Mouse (Mus musculus) hindbrain, embryonic 13.5 days (tissue): ENCODE measurements around the gene Padi6. TPM values are rescaled to one million over a fixed set of nuclear protein-coding genes. Genes with fewer than 3 reads are reported as not detected.

ENCODE experiments used
- ATAC-seq: fragments of 200-750 bp; cut with Nextera tagmentation; 2 replicates; pipeline ENCODE4 v1.8.0; 2017; ENCODE audit warnings: moderate TSS enrichment; ENCODE audit not compliant: low FRiP score
- H3K27ac ChIP-seq: fragments of 300-500 bp; sonication (generic); 2 replicates; pipeline ENCODE4 v1.5.1; 2015; ENCODE audit warnings: inconsistent platforms, mild to moderate bottlenecking, moderate library complexity
- H3K27me3 ChIP-seq: fragments of 300-500 bp; sonication (generic); 2 replicates; pipeline ENCODE4 v1.6.1; 2015; ENCODE audit warnings: mild to moderate bottlenecking, inconsistent platforms
- H3K36me3 ChIP-seq: fragments of 300-500 bp; sonication (generic); 2 replicates; pipeline ENCODE4 v1.6.1; 2015; ENCODE audit warnings: mild to moderate bottlenecking, inconsistent platforms
- H3K4me1 ChIP-seq: fragments of 300-500 bp; sonication (generic); replicated peaks from 2 replicates; pipeline ENCODE4 v1.6.1; 2015; ENCODE audit warnings: inconsistent platforms
- H3K4me2 ChIP-seq: fragments of 300-500 bp; sonication (generic); 2 replicates; pipeline ENCODE4 v1.6.1; 2015; ENCODE audit warnings: inconsistent platforms, mild to moderate bottlenecking, moderate library complexity
- H3K4me3 ChIP-seq: fragments of 300-500 bp; sonication (generic); 2 replicates; pipeline ENCODE4 v1.5.1; 2015; ENCODE audit warnings: mild to moderate bottlenecking, inconsistent platforms
- H3K9ac ChIP-seq: fragments of 300-500 bp; sonication (generic); 2 replicates; pipeline ENCODE4 v1.6.1; 2015; ENCODE audit warnings: mild to moderate bottlenecking, inconsistent platforms
- H3K9me3 ChIP-seq: fragments of 300-500 bp; sonication (generic); 2 replicates; pipeline ENCODE4 v1.6.1; 2016; ENCODE audit warnings: inconsistent platforms
- WGBS: fragments of 180-500 bp; shearing (Covaris S2); methylation state at CpG from one replicate; pipeline ENCODE4 v1.1.7; 2015; 5-methylcytosine and 5-hydroxymethylcytosine counted together
- polyA plus RNA-seq: library from polyadenylated mRNA; unstranded; fragments of >200 nt; fragmentation: Nextera tagmentation; extraction: Ambion mirVana; gene quantifications from 2 replicates; pipeline ENCODE4 v1.2.1, GENCODE M21; 2015

Gene Padi6
- polyA plus RNA-seq, 1 experiment from 2014 or later: not detected

- Histone ChIP-seq H3K9me3 (no peaks in the 10 kb centered on the region), H3K36me3 (peaks cover 92% of the 10 kb centered on the region), H3K4me1 (peaks cover 12% of the 10 kb centered on the region), H3K9ac (no peak overlapping the region), H3K27ac (no peak overlapping the region), H3K4me2 (no peak overlapping the region), H3K4me3 (no peak overlapping the region), H3K27me3 (no peaks in the 10 kb centered on the region)
- 98% methylated on average over 9 of the region's 9 CpGs for WGBS
- no peak for ATAC-seq
These were observed 24.0 kb downstream of the Padi6 start for GRCm38 (mm10) chr4:140718436-140718835.

- H3K27me3 ChIP-seq: no peaks in the 10 kb centered on the region
- H3K4me2 ChIP-seq: no peak overlapping the region
- H3K9ac ChIP-seq: peak overlapping the region; percentile 19; the same call in 1 of the 2 replicates
- H3K4me1 ChIP-seq: peaks cover 22% of the 10 kb centered on the region
- H3K4me3 ChIP-seq: no peak overlapping the region
- no peaks in the 10 kb centered on the region for H3K9me3 ChIP-seq
- H3K27ac ChIP-seq: no peak overlapping the region
- no peak for ATAC-seq
- H3K36me3 ChIP-seq: peaks cover 94% of the 10 kb centered on the region
- 90% methylated on average over 11 of the region's 11 CpGs for WGBS
These were observed 25.4 kb downstream of the Padi6 start for GRCm38 (mm10) chr4:140716994-140717393.

GRCm38 (mm10) chr4:140714586-140714985 lies 27.9 kb downstream of the Padi6 start:
- H3K36me3 ChIP-seq: peaks cover 93% of the 10 kb centered on the region
- no peak for ATAC-seq
- WGBS: 80% methylated on average over 5 of the region's 5 CpGs

GRCm38 (mm10) chr4:140713480-140714365 lies 28.7 kb downstream of the Padi6 start:
- Histone ChIP-seq H3K9me3 (no peaks in the 10 kb centered on the region), H3K27me3 (no peaks in the 10 kb centered on the region), H3K36me3 (peaks cover 93% of the 10 kb centered on the region), H3K4me1 (peaks cover 26% of the 10 kb centered on the region), H3K4me2 (no peak overlapping the region), H3K9ac (0 out of 2 replicates have a peak overlapping the region, but pooled peaks have one; percentile 39), H3K27ac (peak overlapping the region; percentile 65), H3K4me3 (no peak overlapping the region)
- 31% methylated on average over 29 of the region's 29 CpGs for WGBS
- ATAC-seq: peak; percentile 84

More at GRCm38 (mm10) chr4:140714586-140714985, 27.9 kb downstream of the Padi6 start:
- H3K4me3 ChIP-seq: no peak overlapping the region
- peak overlapping the region; percentile 65 for H3K27ac ChIP-seq
- no peaks in the 10 kb centered on the region for H3K27me3 ChIP-seq
- 0 out of 2 replicates have a peak overlapping the region, but pooled peaks have one; percentile 1 for H3K4me2 ChIP-seq
- H3K9me3 ChIP-seq: no peaks in the 10 kb centered on the region
- H3K9ac ChIP-seq: no peak overlapping the region
- H3K4me1 ChIP-seq: peaks cover 22% of the 10 kb centered on the region

- Histone ChIP-seq H3K9ac (no peak overlapping the region), H3K36me3 (peaks cover 88% of the 10 kb centered on the region), H3K4me1 (peaks cover 48% of the 10 kb centered on the region), H3K9me3 (no peaks in the 10 kb centered on the region), H3K4me2 (no peak overlapping the region), H3K27me3 (no peaks in the 10 kb centered on the region), H3K27ac (no peak overlapping the region), H3K4me3 (no peak overlapping the region)
- ATAC-seq: no peak
- WGBS: 84% methylated on average over 5 of the region's 5 CpGs
These were observed 31.1 kb downstream of the Padi6 start for GRCm38 (mm10) chr4:140711360-140711759.

- Histone ChIP-seq H3K27ac (no peak overlapping the region), H3K27me3 (no peaks in the 10 kb centered on the region), H3K9ac (no peak overlapping the region), H3K4me3 (no peak overlapping the region), H3K9me3 (no peaks in the 10 kb centered on the region), H3K36me3 (peaks cover 88% of the 10 kb centered on the region), H3K4me2 (no peak overlapping the region), H3K4me1 (peaks cover 54% of the 10 kb centered on the region)
- ATAC-seq: no peak
- WGBS: 75% methylated on average over 10 of the region's 10 CpGs
These were observed 31.7 kb downstream of the Padi6 start for GRCm38 (mm10) chr4:140710781-140711180.

GRCm38 (mm10) chr4:140709617-140710016 lies 32.8 kb downstream of the Padi6 start:
- no peak for ATAC-seq
- Histone ChIP-seq H3K36me3 (peaks cover 84% of the 10 kb centered on the region), H3K4me2 (no peak overlapping the region), H3K9me3 (no peaks in the 10 kb centered on the region), H3K9ac (0 out of 2 replicates have a peak overlapping the region, but pooled peaks have one; percentile 24), H3K4me3 (no peak overlapping the region), H3K27me3 (no peaks in the 10 kb centered on the region), H3K27ac (no peak overlapping the region), H3K4me1 (peaks cover 65% of the 10 kb centered on the region)
- 87% methylated on average over 10 of the region's 10 CpGs for WGBS

- H3K9me3 ChIP-seq: no peaks in the 10 kb centered on the region
- no peak overlapping the region for H3K4me2 ChIP-seq
- peaks cover 65% of the 10 kb centered on the region for H3K4me1 ChIP-seq
- H3K27me3 ChIP-seq: no peaks in the 10 kb centered on the region
- H3K9ac ChIP-seq: no peak overlapping the region
- peak overlapping the region; percentile 61; the same call in 1 of the 2 replicates for H3K27ac ChIP-seq
- peaks cover 78% of the 10 kb centered on the region for H3K36me3 ChIP-seq
- no peak for ATAC-seq
- WGBS: 77% methylated on average over 7 of the region's 7 CpGs
- H3K4me3 ChIP-seq: no peak overlapping the region
These were observed 33.3 kb downstream of the Padi6 start for GRCm38 (mm10) chr4:140709111-140709510.

- 85% methylated on average over 18 of the region's 18 CpGs for WGBS
- peaks cover 74% of the 10 kb centered on the region for H3K36me3 ChIP-seq
- H3K9me3 ChIP-seq: no peaks in the 10 kb centered on the region
- H3K4me3 ChIP-seq: no peak overlapping the region
- no peak overlapping the region for H3K4me2 ChIP-seq
- ATAC-seq: no peak
- H3K27me3 ChIP-seq: no peaks in the 10 kb centered on the region
- peak overlapping the region; percentile 61; the same call in 1 of the 2 replicates for H3K27ac ChIP-seq
- H3K9ac ChIP-seq: no peak overlapping the region
- H3K4me1 ChIP-seq: peaks cover 65% of the 10 kb centered on the region
These were observed 34.0 kb downstream of the Padi6 start for GRCm38 (mm10) chr4:140708297-140708927.

GRCm38 (mm10) chr4:140707615-140708014 lies 34.8 kb downstream of the Padi6 start:
- Histone ChIP-seq H3K9ac (peak overlapping the region; percentile 46; the same call in 1 of the 2 replicates), H3K4me3 (no peak overlapping the region), H3K9me3 (no peaks in the 10 kb centered on the region), H3K27me3 (no peaks in the 10 kb centered on the region), H3K27ac (peak overlapping the region; percentile 48; the same call in 1 of the 2 replicates), H3K4me1 (peaks cover 64% of the 10 kb centered on the region), H3K4me2 (no peak overlapping the region), H3K36me3 (peaks cover 66% of the 10 kb centered on the region)
- no peak for ATAC-seq
- WGBS: 80% methylated on average over 4 of the region's 4 CpGs

- Histone ChIP-seq H3K4me3 (peak overlapping the region; percentile 92), H3K9ac (peak overlapping the region; percentile 93), H3K4me1 (peaks cover 81% of the 10 kb centered on the region), H3K36me3 (peaks cover 32% of the 10 kb centered on the region), H3K27ac (peak overlapping the region; percentile 97), H3K4me2 (peak overlapping the region; percentile 86), H3K9me3 (no peaks in the 10 kb centered on the region), H3K27me3 (peaks cover 17% of the 10 kb centered on the region)
- WGBS: 31% methylated on average over 4 of the region's 4 CpGs
- no peak for ATAC-seq
These were observed 38.3 kb downstream of the Padi6 start for GRCm38 (mm10) chr4:140704166-140704565.

- peaks cover 76% of the 10 kb centered on the region for H3K4me1 ChIP-seq
- peaks cover 23% of the 10 kb centered on the region for H3K27me3 ChIP-seq
- peak overlapping the region; percentile 86 for H3K4me2 ChIP-seq
- peak overlapping the region; percentile 97 for H3K27ac ChIP-seq
- peak overlapping the region; percentile 93 for H3K9ac ChIP-seq
- WGBS: 8% methylated on average over 8 of the region's 8 CpGs
- ATAC-seq: peak; percentile 7; the same call in 1 of the 2 replicates
- H3K9me3 ChIP-seq: no peaks in the 10 kb centered on the region
- H3K36me3 ChIP-seq: peaks cover 27% of the 10 kb centered on the region
- peak overlapping the region; percentile 92 for H3K4me3 ChIP-seq
These were observed 38.8 kb downstream of the Padi6 start for GRCm38 (mm10) chr4:140703636-140704035.
